Mouse (Mus musculus) left cerebral cortex, adult 2 months (tissue): ENCODE data around the gene Nucb2. TPM values are rescaled to one million over a fixed set of nuclear protein-coding genes. Genes with fewer than 3 reads are reported as not detected.

Source experiments
- DNase-seq, 2 experiments: peaks; one replicate each; pipeline ENCODE4 v3.0.0; 2021 to 2022; ENCODE audit warnings: low spot score in 2 of 2, mixed read lengths in 1 of 2; ENCODE audit errors: extremely low spot score in 1 of 2
- H3K27ac ChIP-seq: fragments of 200-600 bp; 2 replicates; pipeline ENCODE4 v1.8.1; 2022
- H3K4me3 ChIP-seq: fragments of 200-600 bp; 2 replicates; pipeline ENCODE4 v1.8.1; 2022
- CTCF ChIP-seq: fragments of 200-600 bp; IDR thresholded peaks from 2 replicates; pipeline ENCODE4 v1.8.1; 2022; ENCODE audit warnings: antibody characterized with exemption, mild to moderate bottlenecking, moderate library complexity
- intact Hi-C: fragments of 180-260 bp; cut with DNase I; formaldehyde crosslinking; loops from one replicate; pipeline ENCODE4 v1.15.1; 2025
- total RNA-seq, 2 experiments: library from RNA; stranded (reverse); gene quantifications; 2 replicates each; pipeline ENCODE4 v1.2.3; 2021

Nucb2 gene
- total RNA-seq, 2 experiments from 2014 or later: 22.0 to 22.3 TPM

- H3K27ac ChIP-seq: no peak overlapping the region
- TF ChIP-seq CTCF: no peak
- no peak overlapping the region for H3K4me3 ChIP-seq
- DNase-seq: no peak
- intact Hi-C loops: no loop called here
Observed at GRCm38 (mm10) chr7:116493267-116494003, 10.7 kb upstream of the Nucb2 start.

GRCm38 (mm10) chr7:116494618-116495017 is 9.6 kb upstream of the Nucb2 start:
- DNase-seq: no peak
- intact Hi-C loops: no loop called here
- no peak for TF ChIP-seq CTCF
- H3K27ac ChIP-seq: no peak overlapping the region
- no peak overlapping the region for H3K4me3 ChIP-seq

DNA sequence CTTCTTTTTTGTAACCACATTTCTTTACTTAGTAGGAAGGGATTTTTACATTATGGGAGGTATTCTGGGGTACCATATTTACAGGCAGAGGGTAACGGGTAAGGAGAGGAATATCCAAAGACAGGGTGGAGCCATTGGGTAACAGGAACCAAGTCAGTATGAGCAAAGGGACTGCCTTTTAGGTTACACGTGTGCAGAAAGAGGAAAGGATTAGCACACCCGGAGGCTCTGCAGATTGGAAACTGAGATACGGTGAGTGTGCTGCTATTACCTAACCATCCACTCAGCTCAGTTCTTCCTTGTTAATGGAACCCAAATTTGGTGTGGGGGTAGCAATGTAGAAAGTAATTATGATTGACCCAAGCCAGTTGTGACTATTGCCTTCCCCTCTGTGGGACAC is 7.4 kb upstream of the Nucb2 start:
- no peak overlapping the region for H3K27ac ChIP-seq
- H3K4me3 ChIP-seq: no peak overlapping the region
- intact Hi-C loops: no loop called here
- no peak for DNase-seq
- TF ChIP-seq CTCF: no peak

GRCm38 (mm10) chr7:116504818-116505170 is 625 bp downstream of the Nucb2 start:
- intact Hi-C loops: loop anchor here (2.0 kb wide), 2 partner anchors 46 to 62 kb away; partner anchors contain the start of gene Pik3c2a
- DNase-seq: no peak
- peak overlapping the region; percentile 89 for H3K4me3 ChIP-seq
- no peak for TF ChIP-seq CTCF
- H3K27ac ChIP-seq: peak overlapping the region; percentile 92

GRCm38 (mm10) chr7:116514030-116514429 is 9.9 kb downstream of the Nucb2 start:
- no peak for DNase-seq
- Histone ChIP-seq H3K4me3 (no peak overlapping the region), H3K27ac (no peak overlapping the region)
- intact Hi-C loops: no loop called here
- peak; percentile 43 for TF ChIP-seq CTCF

GRCm38 (mm10) chr7:116514546-116514945 is 10.4 kb downstream of the Nucb2 start:
- no peak overlapping the region for H3K27ac ChIP-seq
- DNase-seq: no peak
- TF ChIP-seq CTCF: no peak
- H3K4me3 ChIP-seq: no peak overlapping the region
- intact Hi-C loops: no loop called here

DNA sequence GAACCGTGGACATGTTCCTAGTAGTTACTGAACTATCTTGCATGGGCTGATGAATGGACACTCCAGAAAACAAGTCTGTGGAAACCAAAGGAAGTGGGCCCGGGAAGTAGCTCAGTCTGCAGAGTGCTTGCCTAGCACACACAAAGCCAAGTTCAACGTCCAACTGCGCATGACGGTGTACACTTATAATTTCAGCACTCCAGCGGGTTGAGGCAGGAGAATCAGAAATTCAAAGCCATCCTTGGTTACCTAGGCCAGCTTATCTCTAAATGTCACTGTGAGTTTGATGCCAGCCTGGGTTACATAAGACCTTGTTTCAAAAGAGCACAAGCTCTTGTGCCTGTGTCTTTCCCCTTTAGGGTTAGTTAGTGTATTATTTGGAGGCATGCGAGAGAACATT is 10.9 kb downstream of the Nucb2 start:
- no peak for TF ChIP-seq CTCF
- intact Hi-C loops: no loop called here
- Histone ChIP-seq H3K4me3 (no peak overlapping the region), H3K27ac (no peak overlapping the region)
- DNase-seq: no peak

DNA sequence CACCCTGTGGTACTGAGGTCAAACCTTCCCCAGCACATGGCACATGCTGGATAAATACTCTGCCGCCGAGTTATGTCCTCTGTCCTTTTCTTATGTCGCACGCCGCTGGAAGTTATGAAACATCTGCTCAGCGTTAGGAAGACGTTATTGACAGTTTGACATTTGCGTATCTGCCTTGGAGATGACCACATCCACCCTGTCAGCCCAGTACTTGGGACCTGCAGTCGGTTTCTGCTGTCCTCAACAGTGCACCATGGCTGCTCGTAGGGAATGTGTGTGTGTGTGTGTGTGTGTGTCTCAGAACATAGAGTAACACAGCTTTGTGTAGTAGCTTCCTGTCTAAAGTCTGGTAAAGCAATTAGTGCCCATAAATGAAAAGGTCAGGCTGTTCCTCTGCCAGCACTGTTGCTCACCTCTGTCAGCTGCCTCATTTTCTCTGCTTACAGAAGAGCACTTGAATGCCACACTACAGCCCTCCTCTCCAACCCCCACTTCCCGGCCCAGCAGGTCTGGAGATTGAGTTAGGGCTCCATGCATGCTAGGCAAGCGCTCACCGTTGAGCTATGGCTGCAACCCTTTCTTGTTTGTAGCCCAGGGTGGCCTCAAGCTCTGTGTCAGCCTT is 11.5 kb downstream of the Nucb2 start:
- intact Hi-C loops: no loop called here
- Histone ChIP-seq H3K4me3 (no peak overlapping the region), H3K27ac (no peak overlapping the region)
- TF ChIP-seq CTCF: no peak
- no peak for DNase-seq

- intact Hi-C loops: no loop called here
- no peak overlapping the region for H3K27ac ChIP-seq
- DNase-seq: no peak
- H3K4me3 ChIP-seq: no peak overlapping the region
- TF ChIP-seq CTCF: no peak
Observed at GRCm38 (mm10) chr7:116517240-116517639, 13.1 kb downstream of the Nucb2 start.

GRCm38 (mm10) chr7:116518155-116518554 is 14.0 kb downstream of the Nucb2 start:
- intact Hi-C loops: no loop called here
- H3K4me3 ChIP-seq: no peak overlapping the region
- H3K27ac ChIP-seq: no peak overlapping the region
- TF ChIP-seq CTCF: no peak
- DNase-seq: no peak

GRCm38 (mm10) chr7:116519805-116520204 is 15.6 kb downstream of the Nucb2 start:
- no peak for DNase-seq
- Histone ChIP-seq H3K4me3 (no peak overlapping the region), H3K27ac (no peak overlapping the region)
- TF ChIP-seq CTCF: peak; percentile 41
- intact Hi-C loops: no loop called here

DNA sequence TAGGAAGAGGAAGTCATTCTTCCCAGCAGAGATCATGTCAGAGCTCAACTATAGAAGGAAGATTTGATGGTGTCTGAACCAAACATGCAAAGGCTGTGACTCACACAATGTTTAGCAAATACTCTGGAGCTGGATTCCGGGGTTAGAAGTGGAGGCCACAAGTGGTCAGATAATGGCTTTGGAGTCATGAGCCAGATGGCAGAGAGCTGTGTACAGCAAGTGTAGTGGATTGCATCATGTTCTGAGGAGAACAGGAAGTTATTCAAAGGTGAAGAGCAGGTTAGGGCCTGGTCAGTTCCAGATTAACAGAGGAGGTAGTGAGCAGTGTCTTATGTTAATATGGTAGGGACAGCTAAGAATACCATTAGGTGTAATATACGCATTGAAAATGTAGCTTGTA is 20.4 kb downstream of the Nucb2 start:
- intact Hi-C loops: no loop called here
- no peak overlapping the region for H3K27ac ChIP-seq
- DNase-seq: no peak
- H3K4me3 ChIP-seq: no peak overlapping the region
- no peak for TF ChIP-seq CTCF

GRCm38 (mm10) chr7:116529793-116530192 is 25.6 kb downstream of the Nucb2 start:
- Histone ChIP-seq H3K4me3 (no peak overlapping the region), H3K27ac (no peak overlapping the region)
- no peak for DNase-seq
- TF ChIP-seq CTCF: no peak
- intact Hi-C loops: loop anchor here (5.0 kb wide), 1 partner anchor 1573 kb away; no protein-coding TSS in a partner anchor
